In the genomic region with DNA sequence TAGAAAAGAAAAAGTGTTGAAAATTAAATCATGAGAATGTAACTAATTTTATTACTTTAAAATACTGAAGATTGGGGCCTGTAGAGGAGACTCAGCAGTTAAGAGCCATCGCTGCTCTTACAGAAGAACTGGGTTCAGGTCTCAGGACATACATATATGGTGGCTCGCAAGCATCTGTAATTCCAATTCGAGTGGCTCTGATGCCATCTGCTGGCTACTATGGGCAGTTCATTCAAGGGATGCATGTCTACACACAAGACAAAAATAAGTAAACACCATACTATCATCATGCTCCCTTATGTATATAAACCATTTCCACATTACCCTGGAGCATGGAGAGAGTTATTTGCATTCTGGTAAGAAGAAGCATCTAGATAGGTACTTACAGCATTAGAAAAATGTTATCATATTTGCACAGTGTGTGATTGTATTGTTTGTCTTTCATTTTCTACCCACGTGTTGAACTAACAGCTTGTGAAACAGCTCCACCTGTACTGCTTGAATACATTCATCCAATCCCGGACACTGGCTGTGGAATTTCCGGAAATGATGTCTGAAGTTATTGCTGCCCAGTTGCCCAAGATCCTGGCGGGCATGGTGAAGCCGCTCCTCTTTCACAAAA, we compare ENCODE assay signal across 9 mouse cellular contexts. TPM values are rescaled to one million over a fixed set of nuclear protein-coding genes. Genes with fewer than 3 reads are reported as not detected.
A peak's percentile ranks its signal among the peaks of the same experiment; 100 is the strongest.
DNase-seq lines count a peak whose midpoint lies in the region; ATAC-seq lines count a peak whose summit lies in the region.
"Had no signal": no experiment of that assay in that cellular context is flagged by ENCODE, and none has a peak within 500 bp of the region (broad histone marks: within the 10 kb centered on the region; RNA-seq: fewer than 3 reads in every experiment).

No protein-coding gene starts in this region.

- no peak overlapping the region for H3K4me2 ChIP-seq in midbrain, embryonic 16.5 days (ENCODE audit: low read length)
- H3K4me2 ChIP-seq: limb, embryonic 12.5 days had no signal

- no peak overlapping the region for H3K9ac ChIP-seq in midbrain, embryonic 16.5 days (ENCODE audit: low read depth, low read length)
- H3K9ac ChIP-seq: limb, embryonic 12.5 days had no signal

- no peaks in the 10 kb centered on the region for H3K4me1 ChIP-seq in midbrain, embryonic 10.5 days
- no peaks in the 10 kb centered on the region for H3K4me1 ChIP-seq in midbrain, embryonic 16.5 days (ENCODE audit: control insufficient read depth, insufficient read depth, low read length)
- H3K4me1 ChIP-seq in limb, embryonic 10.5 days = no peaks in the 10 kb centered on the region
- H3K4me1 ChIP-seq: limb, embryonic 12.5 days had no signal

- 68% methylated on average over 8 of the region's 8 CpGs for WGBS in midbrain, embryonic 10.5 days
- WGBS in midbrain, embryonic 16.5 days = 64% methylated on average over 8 of the region's 8 CpGs
- 74% methylated on average over 8 of the region's 8 CpGs for WGBS in limb, embryonic 10.5 days

- H3K27ac ChIP-seq in midbrain, embryonic 10.5 days (replicated peaks) = no peak overlapping the region
- no peak overlapping the region for H3K27ac ChIP-seq in midbrain, embryonic 16.5 days (ENCODE audit: low read length)
- no peak overlapping the region for H3K27ac ChIP-seq in limb, embryonic 10.5 days
- H3K27ac ChIP-seq: limb, embryonic 12.5 days had no signal

- DNase-seq in midbrain, embryonic 10.5 days (ENCODE audit: low spot score) = peak; percentile 26
- DNase-seq in R1 (ENCODE audit: low read depth, low spot score) = peak; percentile 68
- peak; percentile 22 for DNase-seq in cerebellum, adult 9-10 months
- peak; percentile 10 for DNase-seq in hindlimb bud, embryonic 11.5 days (ENCODE audit: extremely low spot score, low read depth, low spot score)
- peak; percentile 47 for DNase-seq in limb, embryonic 10.5 days (ENCODE audit: low spot score)
- peak; percentile 10 for DNase-seq in right cerebral cortex, postnatal 25 days
- DNase-seq in spleen, postnatal 4 days (ENCODE audit: low spot score in 2 of 2) = no peak

- H3K4me3 ChIP-seq in midbrain, embryonic 10.5 days = no peak overlapping the region
- H3K4me3 ChIP-seq in midbrain, embryonic 16.5 days (ENCODE audit: low read depth, low read length) = no peak overlapping the region
- no peak overlapping the region for H3K4me3 ChIP-seq in limb, embryonic 10.5 days
- H3K4me3 ChIP-seq: limb, embryonic 12.5 days had no signal

- no peaks in the 10 kb centered on the region for H3K9me3 ChIP-seq in midbrain, embryonic 10.5 days (replicated peaks)
- H3K9me3 ChIP-seq in midbrain, embryonic 16.5 days (replicated peaks; ENCODE audit: control insufficient read depth, low read length, poor library complexity, severe bottlenecking) = no peaks in the 10 kb centered on the region
- no peaks in the 10 kb centered on the region for H3K9me3 ChIP-seq in limb, embryonic 10.5 days (replicated peaks)
- H3K9me3 ChIP-seq: limb, embryonic 12.5 days had no signal

- ATAC-seq in midbrain, embryonic 16.5 days = no peak

- H3K36me3 ChIP-seq in midbrain, embryonic 10.5 days = no peaks in the 10 kb centered on the region
- H3K36me3 ChIP-seq in midbrain, embryonic 16.5 days (ENCODE audit: control insufficient read depth, insufficient read depth, low read length) = peaks cover 5% of the 10 kb centered on the region; the same call in 1 of the 2 replicates
- no peaks in the 10 kb centered on the region for H3K36me3 ChIP-seq in limb, embryonic 10.5 days
- H3K36me3 ChIP-seq: limb, embryonic 12.5 days had no signal

- H3K27me3 ChIP-seq in midbrain, embryonic 10.5 days (ENCODE audit: low read depth, poor library complexity, severe bottlenecking) = no peaks in the 10 kb centered on the region
- H3K27me3 ChIP-seq in midbrain, embryonic 16.5 days (ENCODE audit: control insufficient read depth, insufficient read depth, low read depth, low read length) = no peaks in the 10 kb centered on the region
- H3K27me3 ChIP-seq in limb, embryonic 10.5 days (ENCODE audit: low read depth, poor library complexity, severe bottlenecking) = no peaks in the 10 kb centered on the region
- H3K27me3 ChIP-seq: limb, embryonic 12.5 days had no signal

RNA-seq across cellular contexts. Expression of a gene that starts 7.0 kb away (rescaled TPM):
- polyA plus RNA-seq in midbrain, embryonic 10.5 days (2016; fragmentation: Nextera tagmentation; extraction: Ambion mirVana) = 0.05 TPM in 1 of 2 replicates, not detected in the other
- polyA plus RNA-seq in midbrain, embryonic 16.5 days (2015; fragmentation: Nextera tagmentation; extraction: Ambion mirVana) = 0.50 and 0.72 TPM in 2 replicates
- polyA plus RNA-seq in limb, embryonic 10.5 days (2016; fragmentation: Nextera tagmentation; extraction: Ambion mirVana) = not detected in 2 replicates

Comparison
In these comparisons a context has a peak if more than half of its experiments do, and no peak if none do; other contexts are left out.
1. DNase-seq: peak in midbrain, embryonic 10.5 days (single experiment), R1 (single experiment), cerebellum, adult 9-10 months (single experiment), hindlimb bud, embryonic 11.5 days (single experiment), limb, embryonic 10.5 days (single experiment) and right cerebral cortex, postnatal 25 days (single experiment); none in spleen, postnatal 4 days (0 of 2).